Mouse (Mus musculus) gastrocnemius, postnatal 36 days (tissue): ENCODE measurements around the gene Smim12. TPM values are rescaled to one million over a fixed set of nuclear protein-coding genes. Genes with fewer than 3 reads are reported as not detected.

Experiments used
- DNase-seq, 2 experiments: peaks; one replicate each; pipeline ENCODE4 v3.0.0; 2022
- intact Hi-C: fragments of 180-260 bp; cut with DNase I; formaldehyde crosslinking; loops from one replicate; pipeline ENCODE4 v1.15.1; 2025
- total RNA-seq, 2 experiments: library from RNA; stranded (reverse); gene quantifications; 2 replicates each; pipeline ENCODE4 v1.2.3; 2021

The Smim12 gene
- total RNA-seq, 2 experiments from 2014 or later: 29.7 to 34.2 TPM

DNA sequence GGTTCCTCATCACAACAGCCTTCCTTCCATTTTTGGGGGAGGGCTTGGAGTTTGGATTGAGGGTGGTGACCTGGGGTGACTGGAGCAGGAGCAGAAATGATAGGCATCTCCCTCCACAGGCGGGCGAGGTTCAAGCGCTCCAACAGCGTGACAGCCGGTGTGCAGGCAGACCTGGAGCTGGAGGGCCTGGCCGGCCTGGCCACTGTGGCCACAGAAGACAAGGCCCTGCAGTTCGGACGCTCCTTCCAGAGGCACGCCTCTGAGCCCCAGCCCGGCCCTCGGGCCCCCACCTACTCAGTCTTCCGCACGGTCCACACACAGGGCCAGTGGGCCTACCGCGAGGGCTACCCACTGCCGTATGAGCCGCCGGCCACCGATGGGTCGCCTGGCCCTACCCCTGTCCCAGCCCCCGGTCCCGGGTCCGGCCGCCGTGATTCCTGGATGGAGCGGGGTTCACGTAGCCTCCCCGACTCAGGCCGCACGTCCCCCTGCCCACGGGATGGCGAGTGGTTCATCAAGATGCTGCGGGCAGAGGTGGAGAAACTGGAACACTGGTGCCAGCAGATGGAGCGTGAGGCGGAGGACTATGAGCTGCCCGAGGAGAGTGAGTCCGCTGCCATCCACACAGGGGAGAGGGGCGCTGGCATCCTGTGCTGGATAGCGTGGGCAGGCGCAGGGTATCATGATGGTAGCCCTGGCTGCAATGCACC is 10.0 kb upstream of the Smim12 start:
- intact Hi-C loops: no loop called here
- no peak for DNase-seq

DNA sequence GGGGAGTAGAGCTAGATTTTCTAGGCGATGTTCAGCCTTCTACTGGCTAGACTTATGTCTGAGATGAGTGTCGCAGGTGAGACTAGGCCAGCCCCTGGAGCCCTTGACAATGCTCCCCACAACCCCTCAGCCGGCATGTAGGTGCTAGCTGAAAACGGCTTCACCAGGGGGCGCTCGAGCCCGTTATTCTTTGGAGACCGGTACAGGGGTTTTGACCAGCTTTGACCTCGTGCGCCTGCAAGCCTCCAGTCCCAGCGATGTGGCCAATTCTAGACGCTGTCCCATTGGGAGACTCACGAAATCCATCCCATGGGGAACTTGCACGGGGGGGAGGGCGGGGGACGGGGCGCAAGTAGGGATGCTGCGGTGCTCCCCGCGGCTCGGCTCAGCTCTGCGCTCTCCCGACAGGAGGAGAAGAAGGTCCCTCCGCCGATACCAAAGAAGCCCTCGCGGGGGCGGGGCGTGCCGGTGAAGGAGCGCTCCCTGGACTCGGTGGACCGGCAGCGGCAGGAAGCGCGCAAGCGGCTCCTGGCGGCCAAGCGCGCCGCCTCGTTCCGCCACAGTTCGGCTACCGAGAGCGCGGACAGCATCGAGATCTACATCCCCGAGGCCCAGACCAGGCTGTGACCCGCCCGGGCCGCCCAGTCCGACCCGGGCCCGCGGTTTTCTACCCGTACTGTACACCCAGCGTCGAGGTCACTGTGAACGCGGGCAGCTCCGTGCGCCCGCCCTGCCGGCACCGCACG is 7.7 kb upstream of the Smim12 start:
- DNase-seq: peak; percentile 82 to 84
- intact Hi-C loops: loop anchor here (1.0 kb wide), 1 partner anchor 83 kb away; no protein-coding TSS in a partner anchor

DNA sequence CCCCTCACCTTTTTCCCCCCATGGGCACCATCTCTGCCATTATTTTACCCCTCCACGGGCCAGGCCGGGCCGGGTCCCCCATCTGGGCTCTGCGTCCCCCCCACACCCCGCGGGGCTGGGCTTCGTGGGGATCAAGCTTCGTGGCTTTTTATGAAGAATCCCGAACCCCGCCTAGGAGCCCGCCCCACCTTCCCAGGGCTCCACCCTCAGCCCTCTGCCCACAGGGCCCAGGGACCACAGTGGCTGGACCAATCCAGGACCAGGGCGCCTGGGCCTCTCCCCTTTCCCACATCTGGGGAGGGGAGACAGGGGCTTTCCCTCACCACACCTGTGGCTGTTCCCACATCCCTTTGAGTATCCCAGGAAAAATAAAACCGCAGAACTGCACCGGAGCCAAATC is 7.0 kb upstream of the Smim12 start:
- intact Hi-C loops: no loop called here

DNA sequence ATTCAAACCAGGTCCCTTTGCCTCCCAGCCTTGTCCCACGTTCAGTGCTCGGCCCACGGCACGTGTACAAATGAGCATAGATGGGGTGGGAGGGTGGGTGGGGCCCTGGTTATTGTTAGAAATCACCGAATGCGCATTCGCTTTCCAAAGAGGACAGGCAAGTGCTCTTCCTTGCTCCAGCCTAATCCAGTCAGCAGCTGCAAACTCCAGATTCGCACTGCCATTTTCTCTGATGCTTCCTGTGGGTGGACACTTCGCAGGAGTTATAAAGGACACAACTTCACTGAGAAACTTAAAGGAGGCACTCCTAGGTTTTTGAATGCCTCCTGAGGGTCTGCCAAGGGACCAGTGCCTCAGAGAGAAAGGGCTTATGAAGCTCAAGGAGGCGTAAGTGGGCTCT is 6.3 kb upstream of the Smim12 start:
- DNase-seq: no peak
- intact Hi-C loops: no loop called here

More for the DNA sequence above, 7.0 kb upstream of the Smim12 start:
- DNase-seq: no peak

DNA sequence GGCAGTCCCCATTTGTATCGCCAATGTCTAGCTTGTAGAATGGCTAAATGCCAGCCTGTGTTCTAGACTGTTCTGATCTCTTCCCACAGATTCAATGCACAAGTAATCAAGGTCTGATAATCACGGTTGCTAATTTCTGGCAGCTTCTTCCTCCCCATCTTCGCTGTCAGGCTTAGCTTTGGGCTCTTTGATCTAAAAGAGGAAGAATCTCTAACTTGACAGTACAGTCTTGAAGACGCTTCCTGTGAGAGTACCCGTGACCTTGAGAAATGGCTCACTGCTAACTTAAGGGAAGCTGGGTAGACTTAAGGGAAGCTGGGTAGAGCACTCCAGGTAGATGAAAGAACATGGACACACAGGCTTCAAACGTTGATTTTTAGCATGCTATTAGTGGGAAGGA is 888 bp upstream of the Smim12 start:
- DNase-seq: no peak
- intact Hi-C loops: no loop called here

DNA sequence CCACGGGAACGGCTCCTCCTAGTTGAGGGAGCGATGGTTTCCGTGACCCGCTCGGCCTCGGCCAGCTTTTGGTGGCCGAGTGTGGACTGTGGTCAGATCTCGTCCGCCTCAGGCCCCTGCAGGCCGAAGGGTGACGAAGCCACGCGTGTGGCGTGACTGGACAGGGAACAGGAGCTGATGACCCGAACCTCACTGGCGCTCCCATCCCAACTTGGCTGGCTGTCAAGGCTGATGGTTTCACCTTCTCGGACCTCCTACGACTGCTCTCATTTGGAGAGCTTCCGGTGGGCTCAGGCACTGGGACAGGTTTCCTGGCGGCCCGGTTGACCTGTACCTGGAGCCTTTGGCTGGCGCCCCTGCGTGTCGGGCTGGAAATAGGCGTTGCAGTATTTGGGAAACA is 369 bp downstream of the Smim12 start:
- no peak for DNase-seq
- intact Hi-C loops: no loop called here

DNA sequence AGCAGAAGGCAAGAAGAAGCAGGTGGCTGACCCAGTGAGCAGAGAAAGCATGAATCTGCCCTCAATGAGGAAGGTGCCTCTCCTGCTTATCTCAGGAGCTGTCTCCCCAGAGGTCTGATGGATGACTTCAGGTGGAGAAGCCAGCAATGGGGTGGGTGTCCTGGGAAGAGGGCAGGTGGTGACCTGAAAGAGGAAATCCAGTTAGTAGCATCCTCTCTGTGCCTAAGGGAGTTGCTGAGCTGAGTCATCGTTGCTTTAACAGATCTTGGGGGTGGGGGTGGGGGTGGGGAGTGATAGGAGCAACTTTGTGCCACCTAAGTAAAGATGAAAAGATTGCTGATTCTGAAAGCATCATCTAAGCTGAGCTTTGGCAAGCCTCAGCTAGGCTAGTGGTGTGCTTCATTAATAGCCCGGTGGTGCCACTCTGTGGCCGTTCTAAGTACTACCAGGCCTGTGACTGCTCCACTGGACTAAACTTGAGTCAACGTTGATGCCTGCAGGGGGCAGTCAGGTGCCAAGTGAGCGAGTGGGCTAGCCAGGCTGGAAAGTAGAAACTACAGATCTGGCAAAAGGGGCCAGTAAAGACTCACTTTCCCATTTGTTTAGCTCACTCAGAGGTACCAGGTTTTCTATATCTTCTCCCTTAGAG is 6.2 kb downstream of the Smim12 start:
- intact Hi-C loops: loop anchor here (2.0 kb wide), 1 partner anchor 69 kb away; no protein-coding TSS in a partner anchor

DNA sequence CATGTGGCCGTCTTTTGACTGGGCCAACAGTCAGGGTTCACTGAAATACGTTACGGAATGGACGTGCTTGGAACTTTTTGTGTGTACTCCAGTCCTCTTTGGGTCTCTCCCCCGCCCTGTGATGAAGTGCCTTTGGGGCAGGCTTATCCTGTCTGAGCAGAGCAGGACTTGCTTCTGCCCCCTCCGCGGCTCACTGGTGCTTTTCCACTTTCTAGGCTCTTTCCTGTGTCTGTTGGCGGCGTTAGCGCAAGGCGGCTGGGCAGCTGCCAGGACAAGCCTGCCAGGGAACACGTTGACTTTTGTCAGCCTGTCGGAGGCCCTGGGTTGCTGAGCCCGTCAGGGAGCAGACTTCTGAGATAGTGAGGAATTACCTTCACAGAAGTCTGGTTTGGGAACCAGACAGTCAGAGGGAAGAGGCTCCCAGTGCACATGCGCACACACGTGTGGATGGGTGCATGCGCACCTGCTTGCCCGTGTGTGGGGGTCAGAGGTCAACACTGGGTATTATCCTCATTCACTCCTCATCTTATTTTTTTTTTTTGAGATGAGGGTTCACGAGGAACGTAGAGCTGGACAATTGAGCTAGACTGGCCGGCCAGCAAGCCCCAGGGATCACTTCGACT is 8.5 kb downstream of the Smim12 start:
- peak; percentile 36 to 43 for DNase-seq
- intact Hi-C loops: loop anchor here (2.0 kb wide), 1 partner anchor 67 kb away; no protein-coding TSS in a partner anchor

More for the DNA sequence above, 6.2 kb downstream of the Smim12 start:
- peak; percentile 92 to 95 for DNase-seq

DNA sequence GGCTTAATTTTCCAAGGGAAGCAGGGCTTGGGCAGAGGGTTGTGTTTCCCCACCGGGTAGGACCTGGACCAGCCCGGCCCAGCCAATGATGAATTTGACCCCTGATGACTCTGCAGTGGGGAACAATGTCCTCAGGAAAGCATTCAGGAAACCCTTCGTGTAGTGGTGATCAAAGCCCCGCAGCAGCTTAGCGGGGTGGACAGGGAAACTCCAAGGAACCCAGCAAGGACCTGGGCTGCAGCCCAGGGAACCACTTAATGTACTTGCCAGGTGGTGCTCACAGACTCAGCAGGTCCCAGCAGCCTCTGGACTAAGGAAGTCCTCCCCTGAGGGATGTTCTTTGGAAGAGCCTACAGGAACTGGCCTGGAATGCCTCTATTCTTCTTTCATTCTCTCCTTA is 13.2 kb downstream of the Smim12 start:
- intact Hi-C loops: no loop called here
- no peak for DNase-seq

DNA sequence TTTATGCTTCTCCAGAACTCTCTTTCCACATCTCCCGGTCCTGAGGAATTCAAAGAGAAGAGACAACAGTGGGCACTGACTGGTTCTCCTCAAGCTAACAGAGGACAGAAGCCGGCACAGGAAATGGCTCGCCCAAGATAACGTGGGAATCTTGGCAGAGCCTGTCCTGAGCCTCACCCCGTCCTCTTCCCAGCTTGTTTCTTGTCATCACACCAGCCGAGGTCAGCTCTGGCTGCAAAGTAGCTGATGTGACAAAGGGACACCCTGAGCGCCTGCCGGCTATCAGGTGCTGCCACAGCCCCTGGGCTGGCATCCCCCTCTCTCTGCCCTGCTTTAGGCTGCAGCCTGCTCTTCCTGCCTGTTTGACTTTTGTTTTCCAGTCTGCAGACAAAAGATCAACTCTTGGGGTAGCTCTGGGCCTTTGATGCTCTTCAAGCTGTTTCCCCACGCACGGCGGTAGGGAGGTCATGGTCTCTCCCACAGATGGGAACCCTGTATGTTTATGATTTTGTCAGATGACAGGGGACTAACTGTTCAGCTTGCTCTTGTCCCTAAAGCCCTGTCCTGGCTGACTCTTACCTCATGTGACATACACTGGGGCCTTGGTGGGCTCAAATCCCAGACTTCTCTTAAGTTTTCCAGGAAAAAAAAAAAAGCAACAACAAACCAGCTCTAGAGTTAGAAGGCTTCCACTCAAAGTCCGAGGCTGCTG is 14.8 kb downstream of the Smim12 start:
- intact Hi-C loops: no loop called here
- no peak for DNase-seq

DNA sequence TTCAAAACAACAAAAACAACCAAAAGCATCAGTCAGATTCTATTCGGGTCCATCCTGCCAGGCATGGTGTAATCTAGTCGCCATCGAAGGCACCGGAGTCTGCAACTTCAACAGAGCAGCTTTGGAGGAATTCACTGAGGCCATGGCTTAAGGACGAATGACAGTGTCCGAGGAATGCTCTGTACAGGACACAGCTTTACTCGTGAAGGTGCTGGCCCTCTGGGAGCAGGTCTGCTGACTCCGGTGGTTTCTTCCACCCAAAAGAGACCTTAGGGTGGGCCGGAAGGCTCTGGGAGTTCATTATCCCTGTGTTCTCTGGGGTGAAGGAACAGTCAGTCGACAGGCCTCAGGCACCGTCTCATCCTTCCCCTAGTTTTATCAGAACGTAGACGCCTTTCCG is 18.0 kb downstream of the Smim12 start:
- intact Hi-C loops: no loop called here
- no peak for DNase-seq

DNA sequence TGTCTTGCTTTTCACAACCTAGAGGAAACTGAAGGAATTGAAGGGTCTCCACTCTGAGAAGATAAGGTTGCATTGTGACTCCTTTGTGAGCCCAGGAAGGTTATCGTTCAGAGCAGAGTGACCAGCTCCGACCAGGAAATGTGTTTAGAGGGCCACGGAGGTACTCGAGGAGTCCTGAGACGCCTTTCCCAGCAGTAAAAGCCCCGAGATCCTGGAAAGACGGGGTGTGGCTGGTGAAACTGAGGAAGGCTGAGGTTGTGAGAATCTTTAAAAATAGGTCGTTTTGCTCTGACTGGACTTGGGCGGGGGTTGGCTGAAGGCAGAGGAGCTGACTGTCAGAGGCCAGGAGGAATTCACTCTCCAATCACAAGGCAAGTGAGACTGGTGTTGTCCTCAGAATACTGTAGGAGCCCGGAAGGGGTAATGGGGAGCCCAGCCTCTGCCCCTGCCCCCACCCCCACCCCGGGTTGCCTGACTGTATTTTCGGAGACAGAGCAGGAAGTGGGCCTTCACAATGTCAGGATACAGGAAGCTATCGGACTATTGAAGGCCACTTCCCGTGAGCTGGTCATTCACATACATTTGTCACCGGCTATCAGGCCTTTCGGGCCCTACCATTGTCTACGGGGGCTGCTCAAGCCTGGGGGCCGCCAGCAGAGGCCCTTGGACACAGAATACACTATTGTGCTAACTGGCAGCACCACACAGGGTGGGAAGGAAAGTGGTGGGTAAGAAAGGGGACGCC is 20.0 kb downstream of the Smim12 start:
- intact Hi-C loops: no loop called here
- DNase-seq: no peak

DNA sequence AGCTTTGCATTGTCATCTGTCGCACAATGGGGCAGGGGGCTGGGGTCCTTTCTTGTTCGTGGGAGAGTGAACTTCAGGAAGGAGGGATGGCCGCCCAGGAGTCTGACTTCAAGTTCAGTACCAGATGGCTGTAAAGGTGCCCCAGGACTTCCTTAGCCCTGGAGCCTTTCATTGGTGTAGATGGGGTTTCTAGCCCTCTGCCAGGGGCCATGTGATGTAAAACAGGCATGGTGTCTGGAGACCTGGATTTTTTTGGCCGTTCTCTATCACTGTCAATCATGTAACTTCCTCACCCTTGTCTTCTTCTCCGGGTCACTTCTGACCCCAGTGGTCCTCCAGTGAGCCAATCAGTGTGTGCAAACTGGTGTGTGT is 20.6 kb downstream of the Smim12 start:
- no peak for DNase-seq
- intact Hi-C loops: no loop called here

DNA sequence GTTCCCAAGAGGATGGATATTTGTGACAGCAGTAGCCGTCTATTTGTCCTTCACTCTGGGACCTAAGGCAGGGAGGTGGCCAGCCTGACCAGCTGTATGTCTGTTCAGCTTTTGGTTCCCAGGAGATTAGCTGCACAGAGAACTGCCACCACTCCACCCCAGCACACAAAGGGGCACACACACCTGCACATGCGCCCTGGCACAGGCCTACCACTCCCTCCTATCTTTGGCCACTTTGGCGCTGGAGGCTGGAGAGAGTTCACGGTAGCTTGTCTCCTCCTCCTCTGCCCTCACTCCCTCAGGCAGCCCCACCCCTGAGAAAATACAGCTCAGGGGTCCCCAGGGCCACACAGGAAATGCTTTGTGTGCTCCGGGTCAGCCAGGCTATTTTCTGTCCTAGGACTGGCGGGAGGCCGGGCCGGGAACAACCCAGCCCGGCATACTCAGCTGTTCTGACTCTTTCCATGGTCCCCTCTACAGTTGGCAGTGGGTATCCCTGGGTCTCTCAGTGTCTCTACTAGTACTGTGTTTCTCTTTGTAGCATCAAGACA is 34.9 kb downstream of the Smim12 start:
- DNase-seq: peak in 1 of 2 experiments; percentile 25
- intact Hi-C loops: no loop called here

DNA sequence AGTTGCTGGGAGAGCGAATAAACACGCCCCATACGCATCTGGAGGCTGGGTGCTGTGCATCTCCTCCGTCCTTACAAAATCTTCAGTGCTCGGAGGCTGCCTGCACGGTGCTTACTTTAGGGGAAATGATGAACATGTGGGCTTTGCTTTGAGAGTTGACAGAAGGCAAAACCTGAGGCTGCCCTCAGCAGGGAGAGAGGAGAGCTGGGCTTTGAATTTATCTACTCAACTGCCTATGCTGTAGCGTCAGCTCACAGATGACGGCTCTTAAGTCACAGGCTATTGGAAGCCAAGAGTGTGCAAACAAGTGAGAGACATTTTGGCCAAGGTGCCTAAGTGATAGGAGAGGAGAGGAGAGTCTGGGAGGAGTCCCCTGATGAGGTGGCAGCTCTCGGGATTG is 35.7 kb downstream of the Smim12 start:
- intact Hi-C loops: no loop called here
- no peak for DNase-seq

DNA sequence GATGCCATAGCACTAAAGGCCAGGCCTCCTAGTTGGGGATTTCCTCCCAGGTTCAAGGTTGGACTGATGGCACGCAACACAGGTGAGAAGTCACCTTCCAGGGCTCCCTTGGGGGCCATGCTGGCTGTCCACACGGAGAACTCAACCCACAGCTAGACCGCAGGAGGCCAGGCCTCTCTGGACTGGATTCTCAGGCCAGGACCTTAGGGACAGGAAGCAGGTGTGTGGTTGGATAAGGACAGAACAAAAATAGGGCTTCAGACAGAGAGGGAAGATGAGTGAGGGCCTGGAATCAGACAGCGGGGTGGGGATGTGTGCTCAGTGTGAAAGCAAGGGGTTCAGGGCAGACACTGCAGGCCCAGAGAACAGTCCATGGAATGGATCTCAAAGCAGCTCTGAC is 43.3 kb downstream of the Smim12 start:
- no peak for DNase-seq
- intact Hi-C loops: no loop called here

DNA sequence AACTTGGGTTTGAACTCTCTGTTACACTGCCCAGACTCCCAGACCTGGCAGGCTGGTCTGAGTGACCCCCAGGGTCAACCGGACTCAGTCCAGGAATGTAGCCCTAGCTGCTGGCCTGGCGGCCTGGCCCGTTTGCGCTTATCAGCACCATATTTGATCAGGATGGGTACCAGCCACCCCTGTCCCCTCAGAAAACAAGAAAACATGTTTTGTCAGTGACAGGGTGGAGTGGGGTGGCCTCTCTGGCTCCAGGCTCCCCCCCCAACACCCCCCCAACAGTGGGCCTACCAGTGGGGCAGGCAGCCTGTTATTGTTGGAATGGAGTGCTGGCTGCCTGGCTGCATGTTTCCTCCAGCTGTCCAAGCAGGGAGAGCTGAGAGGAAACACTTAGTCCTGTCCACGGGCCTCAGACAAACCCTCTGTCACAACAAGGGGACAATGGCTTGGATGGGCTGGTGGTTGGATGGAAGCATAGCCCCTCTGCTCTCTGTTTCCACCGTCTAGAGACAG is 45.5 kb downstream of the Smim12 start:
- intact Hi-C loops: no loop called here
- no peak for DNase-seq

DNA sequence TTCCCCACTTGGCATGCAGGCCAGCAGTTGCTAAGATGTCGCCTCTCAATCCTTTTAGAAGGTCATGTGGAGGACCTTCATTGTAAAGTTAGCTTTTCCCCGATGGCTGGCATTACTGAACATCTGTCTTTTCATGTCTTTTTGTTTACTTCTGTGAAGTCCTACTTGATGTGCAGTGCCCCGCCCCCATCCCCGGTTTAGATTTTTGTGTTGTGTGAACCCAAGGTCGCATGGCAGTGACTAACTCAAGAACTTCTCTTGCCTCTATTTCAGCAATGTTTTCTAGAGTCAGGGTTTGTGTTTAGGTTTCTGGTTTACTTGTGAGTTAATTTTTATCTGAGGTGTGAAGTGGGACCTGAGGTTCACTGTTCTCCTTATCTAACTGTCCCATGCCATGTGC is 49.0 kb downstream of the Smim12 start:
- intact Hi-C loops: no loop called here
- DNase-seq: no peak
